Mouse (Mus musculus) neural tube, embryonic 10.5 days (tissue): ENCODE data around the gene Gipc3.

Experiments used
- DNase-seq: peaks from one replicate; pipeline ENCODE4 v3.0.0-alpha.2; 2017; ENCODE audit warnings: low spot score; ENCODE audit errors: extremely low spot score

The Gipc3 gene

GRCm38 (mm10) chr10:81301321-81301720 lies 41.7 kb downstream of the Gipc3 start:
- DNase-seq = no peak

- no peak for DNase-seq
Measured at GRCm38 (mm10) chr10:81300352-81300907, 42.6 kb downstream of the Gipc3 start.

- no peak for DNase-seq
Measured at GRCm38 (mm10) chr10:81299585-81300351, 43.3 kb downstream of the Gipc3 start.

GRCm38 (mm10) chr10:81298369-81299100 lies 44.5 kb downstream of the Gipc3 start:
- DNase-seq = no peak

- DNase-seq = no peak
Measured at GRCm38 (mm10) chr10:81297845-81298244, 45.2 kb downstream of the Gipc3 start.

GRCm38 (mm10) chr10:81297246-81297645 lies 45.8 kb downstream of the Gipc3 start:
- no peak for DNase-seq

- no peak for DNase-seq
Measured at GRCm38 (mm10) chr10:81295185-81295584, 47.9 kb downstream of the Gipc3 start.

GRCm38 (mm10) chr10:81294442-81294841 lies 48.6 kb downstream of the Gipc3 start:
- DNase-seq = no peak

- DNase-seq = no peak
Measured at GRCm38 (mm10) chr10:81293334-81294030, 49.6 kb downstream of the Gipc3 start.

GRCm38 (mm10) chr10:81292554-81293333 lies 50.3 kb downstream of the Gipc3 start, which contains the start of gene Pip5k1c:
Gene Pip5k1c (plus strand): TSS chr10:81292963.
- DNase-seq = peak; percentile 98

- no peak for DNase-seq
Measured at GRCm38 (mm10) chr10:81291511-81292104, 51.5 kb downstream of the Gipc3 start, which contains the start of gene Tjp3. Gene Tjp3 (minus strand): TSS chr10:81291581.

GRCm38 (mm10) chr10:81290698-81291460 lies 52.2 kb downstream of the Gipc3 start:
- DNase-seq = no peak

GRCm38 (mm10) chr10:81289811-81290210 lies 53.3 kb downstream of the Gipc3 start:
- no peak for DNase-seq

- peak; percentile 62 for DNase-seq
Measured at GRCm38 (mm10) chr10:81289278-81289677, 53.8 kb downstream of the Gipc3 start.

- peak; percentile 59 for DNase-seq
Measured at GRCm38 (mm10) chr10:81288601-81289000, 54.5 kb downstream of the Gipc3 start.

- peak; percentile 58 for DNase-seq
Measured at GRCm38 (mm10) chr10:81287513-81288157, 55.4 kb downstream of the Gipc3 start.

GRCm38 (mm10) chr10:81286586-81286985 lies 56.5 kb downstream of the Gipc3 start:
- no peak for DNase-seq

GRCm38 (mm10) chr10:81285694-81286450 lies 57.2 kb downstream of the Gipc3 start:
- DNase-seq = peak; percentile 96
